Mouse (Mus musculus): ENCODE measurements around the gene Smarcd1. TPM values are rescaled to one million over a fixed set of nuclear protein-coding genes. Genes with fewer than 3 reads are reported as not detected.

The Smarcd1 gene
- 45.3 TPM for total RNA-seq (2023)

GRCm38 (mm10) chr15:99701999-99702900, at the start of gene Smarcd1:
TSS of gene Smarcd1 (plus strand) at chr15:99702129.

GRCm38 (mm10) chr15:99670154-99670821, 31.6 kb upstream of the Smarcd1 start, which contains the start of gene Asic1:
TSS of gene Asic1 (plus strand) at chr15:99670368.

GRCm38 (mm10) chr15:99705440-99706048, 3.6 kb downstream of the Smarcd1 start, which contains the start of gene Gm17349:
TSS of gene Gm17349 (minus strand) at chr15:99705490.

GRCm38 (mm10) chr15:99717386-99718334, 15.7 kb downstream of the Smarcd1 start, which contains the start of gene Gpd1:
TSS of gene Gpd1 (plus strand) at chr15:99717515.

GRCm38 (mm10) chr15:99725341-99726155, 23.6 kb downstream of the Smarcd1 start, which contains the start of gene Cox14:
TSS of gene Cox14 (plus strand) at chr15:99725618.

Other genes with a start within 250 kb of the Smarcd1 start
- 46.4 TPM for gene Nckap5l, start 244.4 kb upstream of the Smarcd1 start, total RNA-seq (2023)
- 6.3 TPM for gene Bcdin3d, start 227.4 kb upstream of the Smarcd1 start, total RNA-seq (2023)
- gene Faim2, start 174.0 kb upstream of the Smarcd1 start, total RNA-seq (2023): not detected
- gene Aqp2, start 123.1 kb upstream of the Smarcd1 start, total RNA-seq (2023): not detected
- not detected for gene Aqp5, start 111.3 kb upstream of the Smarcd1 start, total RNA-seq (2023)
- gene Aqp6, start 100.7 kb upstream of the Smarcd1 start, total RNA-seq (2023): not detected
- gene Racgap1, start 50.5 kb upstream of the Smarcd1 start, total RNA-seq (2023): 64.1 TPM
- 0.31 TPM for gene Asic1, start 31.8 kb upstream of the Smarcd1 start, total RNA-seq (2023)
- 4.8 TPM for gene Gm17349, start 3.4 kb downstream of the Smarcd1 start, total RNA-seq (2023)
- gene Gpd1, start 15.4 kb downstream of the Smarcd1 start, total RNA-seq (2023): 0.52 TPM
- 51.3 TPM for gene Cox14, start 23.5 kb downstream of the Smarcd1 start, total RNA-seq (2023)
- gene Cers5, start 70.8 kb downstream of the Smarcd1 start, total RNA-seq (2023): 54.6 TPM
- gene Lima1, start 173.3 kb downstream of the Smarcd1 start, total RNA-seq (2023): 0.67 TPM

Data from CD8-positive naive resting alpha-beta T cell, adult 57 days (primary cell).